Mouse (Mus musculus): Measurements from ENCODE around the gene S100a3. TPM values are rescaled to one million over a fixed set of nuclear protein-coding genes. Genes with fewer than 3 reads are reported as not detected.

Gene S100a3
- polyA plus RNA-seq, 1 experiment from 2014 or later, result not detected

DNA sequence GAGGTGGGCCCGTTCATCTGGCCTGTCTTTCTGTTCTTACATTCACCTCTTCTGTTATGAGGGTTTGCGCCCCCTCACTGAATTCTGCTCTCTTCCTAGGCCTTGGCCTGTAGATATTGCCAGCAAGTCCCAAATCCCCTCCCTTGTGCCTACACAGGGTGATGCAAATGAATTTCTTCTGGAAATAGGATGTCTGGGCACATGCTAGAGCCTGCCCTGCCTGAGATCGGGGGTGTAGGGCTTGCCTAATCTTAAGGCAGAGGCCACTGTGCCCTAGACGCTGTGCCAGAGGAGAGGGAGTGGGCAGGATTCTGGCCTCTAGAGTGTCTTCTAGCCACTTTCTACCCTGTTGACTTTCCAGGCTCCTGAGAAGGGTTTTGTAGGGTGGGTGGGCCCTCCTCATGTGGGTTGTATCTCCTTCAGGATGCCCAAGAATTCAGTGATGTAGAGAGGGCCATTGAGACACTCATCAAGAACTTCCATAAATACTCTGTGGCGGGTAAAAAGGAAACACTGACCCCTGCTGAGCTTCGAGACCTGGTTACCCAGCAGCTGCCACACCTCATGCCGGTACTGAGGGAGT lies 33.0 kb upstream of the S100a3 start:
- H3K27me3 ChIP-seq (ENCODE audit: insufficient read depth, low read length), result no peaks in the 10 kb centered on the region
- ATAC-seq, result no peak
- H3K4me1 ChIP-seq (ENCODE audit: insufficient read depth), result peaks cover 3% of the 10 kb centered on the region; the same call in 1 of the 2 replicates

DNA sequence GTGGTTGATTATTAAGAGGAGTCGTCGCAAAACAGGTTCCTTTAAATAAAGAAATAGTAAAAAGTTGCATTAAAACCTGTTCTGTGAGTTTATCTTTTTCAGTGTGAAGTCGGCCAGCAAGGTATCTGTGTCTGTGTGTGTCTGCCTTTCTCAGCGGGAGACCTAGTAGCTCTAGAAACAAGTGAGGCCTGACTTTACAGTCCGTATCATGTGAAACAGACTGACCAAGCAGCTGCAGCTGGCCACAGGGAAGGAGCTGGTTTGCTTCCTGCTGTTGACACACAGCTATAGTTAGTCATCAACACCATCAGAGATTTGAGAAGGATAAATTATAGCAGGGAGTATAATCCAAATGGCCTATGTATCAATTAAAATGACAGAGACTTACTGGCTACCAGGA lies 28.7 kb upstream of the S100a3 start:
- Histone ChIP-seq H3K9me3 (ENCODE audit: low read length) (no peaks in the 10 kb centered on the region), H3K4me3 (ENCODE audit: low read depth, low read length) (no peak overlapping the region), H3K27ac (ENCODE audit: low read depth) (no peak overlapping the region), H3K4me2 (ENCODE audit: low read depth, low read length) (no peak overlapping the region), H3K36me3 (replicated peaks; ENCODE audit: insufficient read depth, low read length) (no peaks in the 10 kb centered on the region), H3K9ac (replicated peaks) (no peak overlapping the region), H3K27me3 (ENCODE audit: insufficient read depth, low read length) (no peaks in the 10 kb centered on the region), H3K4me1 (ENCODE audit: insufficient read depth) (peaks cover under 1% of the 10 kb centered on the region; the same call in 1 of the 2 replicates)
- TF ChIP-seq CTCF (IDR thresholded peaks at IDR 0.05; ENCODE audit: low read depth), result no peak
- DNase-seq (no peak), ATAC-seq (no peak)
- WGBS (ENCODE audit: insufficient replicate concordance), result 69% methylated on average over 5 of the region's 5 CpGs

More for the DNA sequence above, 33.0 kb upstream of the S100a3 start:
- Histone ChIP-seq H3K27ac (ENCODE audit: low read depth) (no peak overlapping the region), H3K9ac (replicated peaks) (no peak overlapping the region), H3K36me3 (replicated peaks; ENCODE audit: insufficient read depth, low read length) (peaks cover 3% of the 10 kb centered on the region; the same call in 1 of the 2 replicates), H3K9me3 (ENCODE audit: low read length) (no peaks in the 10 kb centered on the region), H3K4me3 (ENCODE audit: low read depth, low read length) (no peak overlapping the region), H3K4me2 (ENCODE audit: low read depth, low read length) (no peak overlapping the region)
- TF ChIP-seq CTCF (IDR thresholded peaks at IDR 0.05; ENCODE audit: low read depth) (no peak), EP300 (IDR thresholded peaks at IDR 0.05; ENCODE audit: low read depth) (no peak)
- no peak for DNase-seq
- WGBS (ENCODE audit: insufficient replicate concordance), result 81% methylated on average over 7 of the region's 7 CpGs

DNA sequence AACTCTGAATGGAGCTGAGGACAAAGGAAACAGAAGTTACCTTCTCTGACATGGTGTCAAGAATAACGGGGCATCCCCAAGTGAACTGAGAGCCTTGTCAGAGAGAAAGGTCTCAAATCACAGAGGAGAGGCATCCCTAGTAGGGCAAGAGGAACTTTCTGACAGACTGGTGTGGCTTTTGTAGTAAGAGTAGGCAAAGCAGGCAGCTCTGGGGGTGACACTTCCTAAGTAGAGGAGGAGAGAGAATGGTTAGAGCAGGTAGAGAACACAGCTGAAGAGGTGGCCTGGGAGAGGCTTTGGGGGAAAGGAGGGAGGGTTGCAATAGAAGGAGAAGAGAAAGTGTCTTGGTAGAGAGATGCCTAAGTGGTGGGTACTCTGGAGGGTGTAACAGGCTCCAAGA lies 24.9 kb upstream of the S100a3 start:
- H3K9ac ChIP-seq (replicated peaks), result no peak overlapping the region
- DNase-seq (no peak), ATAC-seq (no peak)
- H3K36me3 ChIP-seq (replicated peaks; ENCODE audit: insufficient read depth, low read length), result no peaks in the 10 kb centered on the region
- H3K4me2 ChIP-seq (ENCODE audit: low read depth, low read length), result no peak overlapping the region
- WGBS (ENCODE audit: insufficient replicate concordance), result 78% methylated on average over 1 of the region's 1 CpGs
- no peak overlapping the region for H3K27ac ChIP-seq (ENCODE audit: low read depth)
- H3K4me1 ChIP-seq (ENCODE audit: insufficient read depth), result peaks cover 3% of the 10 kb centered on the region; the same call in 1 of the 2 replicates
- H3K9me3 ChIP-seq (ENCODE audit: low read length), result no peaks in the 10 kb centered on the region
- no peaks in the 10 kb centered on the region for H3K27me3 ChIP-seq (ENCODE audit: insufficient read depth, low read length)
- no peak overlapping the region for H3K4me3 ChIP-seq (ENCODE audit: low read depth, low read length)
- TF ChIP-seq EP300 (IDR thresholded peaks at IDR 0.05; ENCODE audit: low read depth) (no peak), CTCF (IDR thresholded peaks at IDR 0.05; ENCODE audit: low read depth) (no peak)

GRCm38 (mm10) chr3:90537141-90537904 lies 23.1 kb upstream of the S100a3 start, which contains the start of gene S100a16:
S100a16 (plus strand) TSS chr3:90537254.
- DNase-seq (peak; percentile 61), ATAC-seq (peak; percentile 87)
- Histone ChIP-seq H3K4me3 (ENCODE audit: low read depth, low read length) (peak within 1 kb of the TSS; percentile 44), H3K27ac (ENCODE audit: low read depth) (peak within 1 kb of the TSS; percentile 79), H3K4me1 (ENCODE audit: insufficient read depth) (peaks cover 3% of the 10 kb centered on the region; the same call in 1 of the 2 replicates), H3K4me2 (ENCODE audit: low read depth, low read length) (peak within 1 kb of the TSS; percentile 63), H3K27me3 (ENCODE audit: insufficient read depth, low read length) (no peaks in the 10 kb centered on the region), H3K9me3 (ENCODE audit: low read length) (no peaks in the 10 kb centered on the region), H3K9ac (replicated peaks) (peak within 1 kb of the TSS; percentile 60), H3K36me3 (replicated peaks; ENCODE audit: insufficient read depth, low read length) (no peaks in the 10 kb centered on the region)
- no peak for TF ChIP-seq CTCF (IDR thresholded peaks at IDR 0.05; ENCODE audit: low read depth)
- 45% methylated on average over 10 of the region's 10 CpGs for WGBS (ENCODE audit: insufficient replicate concordance)

DNA sequence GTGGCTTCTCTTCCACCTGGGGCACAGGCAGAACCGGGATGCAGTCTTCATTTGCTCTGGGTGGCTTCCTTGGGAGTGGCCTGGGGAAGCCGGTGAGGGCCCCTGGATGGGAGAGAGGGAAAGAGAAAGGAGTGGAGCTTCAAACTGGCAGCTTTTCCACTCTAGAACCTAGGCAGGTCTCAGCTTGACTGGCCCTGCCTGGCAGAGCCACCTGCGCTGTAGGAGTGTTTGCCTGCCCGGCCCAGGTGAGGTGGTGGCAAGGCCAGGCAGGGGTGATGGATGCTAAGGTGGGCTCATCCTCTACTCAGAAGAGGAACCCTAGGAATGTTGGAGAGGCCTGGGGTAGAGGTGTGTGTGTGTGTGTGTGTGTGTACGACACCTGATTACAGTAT lies 22.5 kb upstream of the S100a3 start:
- peak overlapping the region; percentile 79 for H3K27ac ChIP-seq (ENCODE audit: low read depth)
- no peaks in the 10 kb centered on the region for H3K9me3 ChIP-seq (ENCODE audit: low read length)
- H3K36me3 ChIP-seq (replicated peaks; ENCODE audit: insufficient read depth, low read length), result no peaks in the 10 kb centered on the region
- no peaks in the 10 kb centered on the region for H3K27me3 ChIP-seq (ENCODE audit: insufficient read depth, low read length)
- peak overlapping the region; percentile 63 for H3K4me2 ChIP-seq (ENCODE audit: low read depth, low read length)
- WGBS (ENCODE audit: insufficient replicate concordance), result 69% methylated on average over 5 of the region's 5 CpGs
- no peak for DNase-seq
- peak overlapping the region; percentile 44 for H3K4me3 ChIP-seq (ENCODE audit: low read depth, low read length)
- peaks cover 3% of the 10 kb centered on the region; the same call in 1 of the 2 replicates for H3K4me1 ChIP-seq (ENCODE audit: insufficient read depth)
- H3K9ac ChIP-seq (replicated peaks), result peak overlapping the region; percentile 60
- no peak for ATAC-seq
- TF ChIP-seq CTCF (IDR thresholded peaks at IDR 0.05; ENCODE audit: low read depth) (no peak), EP300 (IDR thresholded peaks at IDR 0.05; ENCODE audit: low read depth) (no peak)

DNA sequence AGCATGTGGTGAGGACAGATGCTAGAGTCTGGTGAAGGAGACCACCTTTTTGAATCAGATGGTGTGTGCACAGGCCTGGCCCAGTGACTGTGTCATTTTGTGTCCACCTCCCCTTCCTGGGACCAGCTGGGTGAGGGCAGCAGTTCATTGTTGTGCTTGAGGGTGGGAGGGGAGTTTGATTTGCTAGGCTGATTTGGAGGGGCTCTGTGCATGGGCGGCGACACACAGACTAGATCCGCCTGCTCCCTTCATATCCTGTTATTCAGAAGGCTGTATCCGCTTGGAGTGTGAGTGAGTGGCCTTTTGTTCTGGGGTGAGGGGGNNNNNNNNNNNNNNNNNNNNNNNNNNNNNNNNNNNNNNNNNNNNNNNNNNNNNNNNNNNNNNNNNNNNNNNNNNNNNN lies 19.5 kb upstream of the S100a3 start:
- Histone ChIP-seq H3K27me3 (ENCODE audit: insufficient read depth, low read length) (no peaks in the 10 kb centered on the region), H3K4me2 (ENCODE audit: low read depth, low read length) (no peak overlapping the region), H3K9ac (replicated peaks) (no peak overlapping the region), H3K27ac (ENCODE audit: low read depth) (no peak overlapping the region), H3K4me1 (ENCODE audit: insufficient read depth) (peaks cover 3% of the 10 kb centered on the region; the same call in 1 of the 2 replicates), H3K4me3 (ENCODE audit: low read depth, low read length) (peak overlapping the region; percentile 10; the same call in 1 of the 2 replicates), H3K9me3 (ENCODE audit: low read length) (no peaks in the 10 kb centered on the region), H3K36me3 (replicated peaks; ENCODE audit: insufficient read depth, low read length) (no peaks in the 10 kb centered on the region)
- ATAC-seq, result peak; percentile 39
- no peak for TF ChIP-seq EP300 (IDR thresholded peaks at IDR 0.05; ENCODE audit: low read depth)
- no peak for TF ChIP-seq CTCF (IDR thresholded peaks at IDR 0.05; ENCODE audit: low read depth)
- no peak for DNase-seq
- 70% methylated on average over 4 of the region's 4 CpGs for WGBS (ENCODE audit: insufficient replicate concordance)

All from liver, postnatal 0 days (tissue).